In genomic region chr9:110532538-110533291, GRCm38 (mm10) we compare ENCODE assay signal across 8 mouse cellular contexts. TPM values are rescaled to one million over a fixed set of nuclear protein-coding genes. Genes with fewer than 3 reads are reported as not detected.
DNase-seq lines count a peak whose midpoint lies in the region; ATAC-seq and TF ChIP-seq lines count a peak whose summit lies in the region.

Setd2 (plus strand) TSS chr9:110532597.

- DNase-seq in adrenal gland, adult (ENCODE audit: inconsistent age in 2 of 2, low spot score in 1 of 2): peak; percentile 78 to 92
- peak; percentile 20 to 65 for DNase-seq in cerebellum, postnatal 4 days (ENCODE audit: low spot score in 2 of 2)
- DNase-seq in gastrocnemius, adult 8-10 months (ENCODE audit: low spot score in 2 of 2): peak; percentile 28 to 64
- peak; percentile 70 for DNase-seq in hindbrain, postnatal 0 days (ENCODE audit: low spot score)
- peak; percentile 67 to 71 for DNase-seq in left cerebral cortex, adult 2 months (ENCODE audit: extremely low spot score in 1 of 2, low spot score in 2 of 2)
- peak; percentile 76 for DNase-seq in right cerebral cortex, postnatal 25 days
- DNase-seq in urinary bladder, postnatal 4 days (ENCODE audit: low spot score in 2 of 2): peak; percentile 61

- H3K27me3 ChIP-seq in hindbrain, postnatal 0 days (ENCODE audit: insufficient read depth, low read length): no peaks in the 10 kb centered on the region

- no peaks in the 10 kb centered on the region for H3K36me3 ChIP-seq in hindbrain, postnatal 0 days (ENCODE audit: insufficient read depth, low read length)
- no peaks in the 10 kb centered on the region for H3K36me3 ChIP-seq in macrophage (ENCODE audit: inconsistent target)

- peak; percentile 27 for ATAC-seq in hindbrain, postnatal 0 days

- intact Hi-C loops in left cerebral cortex, adult 2 months (cut with DNase I): loop anchor here (1.0 kb wide), 2 partner anchors 56 to 124 kb away; partner anchors contain the start of genes Kif9, Klhl18 and Ptpn23

- H3K9ac ChIP-seq in hindbrain, postnatal 0 days (replicated peaks; ENCODE audit: low read length): peak within 1 kb of the TSS; percentile 96

- peaks cover 48% of the 10 kb centered on the region for H3K79me2 ChIP-seq in macrophage (ENCODE audit: inconsistent target)

- TF ChIP-seq CTCF in hindbrain, postnatal 0 days (IDR thresholded peaks at IDR 0.05; ENCODE audit: low read depth): no peak
- TF ChIP-seq CTCF in left cerebral cortex, adult 2 months (IDR thresholded peaks at IDR 0.05): no peak

- H3K4me1 ChIP-seq in hindbrain, postnatal 0 days (ENCODE audit: insufficient read depth, low read length): peaks cover 14% of the 10 kb centered on the region

- peak within 1 kb of the TSS; percentile 99 for H3K27ac ChIP-seq in hindbrain, postnatal 0 days
- peak within 1 kb of the TSS; percentile 99 for H3K27ac ChIP-seq in left cerebral cortex, adult 2 months
- H3K27ac ChIP-seq in macrophage: peak within 1 kb of the TSS; percentile 27

- peak within 1 kb of the TSS; percentile 91 for H3K4me3 ChIP-seq in hindbrain, postnatal 0 days (ENCODE audit: low read length)
- H3K4me3 ChIP-seq in left cerebral cortex, adult 2 months: peak within 1 kb of the TSS; percentile 99
- peak within 1 kb of the TSS; percentile 73 for H3K4me3 ChIP-seq in macrophage (ENCODE audit: inconsistent target)

- peak within 1 kb of the TSS; percentile 81 for H3K4me2 ChIP-seq in hindbrain, postnatal 0 days (ENCODE audit: low read depth, low read length)

- no peaks in the 10 kb centered on the region for H3K9me3 ChIP-seq in hindbrain, postnatal 0 days (ENCODE audit: low read length)

- WGBS in hindbrain, postnatal 0 days: under 1% methylated on average over 71 of the region's 109 CpGs
- WGBS in macrophage (ENCODE audit: missing documents): under 1% methylated on average over 107 of the region's 109 CpGs

RNA-seq across cellular contexts. Expression of gene Setd2, which starts in this region (rescaled TPM):
- total RNA-seq in gastrocnemius, adult 8-10 months (2022): 10 to 100 TPM; 19.6 to 27.3 (median 25.4) TPM
- total RNA-seq in hindbrain, postnatal 0 days (2014; rRNA removed): 58.9 and 64.9 TPM in 2 replicates
- polyA plus RNA-seq in hindbrain, postnatal 0 days (2015; fragmentation: Nextera tagmentation; extraction: Ambion mirVana): 24.7 and 25.6 TPM in 2 replicates
- 10 to 100 TPM; 64.1 to 71.1 TPM for total RNA-seq in left cerebral cortex, adult 2 months (2021)
- total RNA-seq in macrophage (2018; cell fraction: chromatin; rRNA removed): 100 to 1,000 TPM; 221 to 477 (median 280) TPM
- 10 to 100 TPM; 41.9 to 70.8 (median 57.5) TPM for total RNA-seq in macrophage (2018; cell fraction: cytosol; rRNA removed)
- 100 to 1,000 TPM; 106 to 218 (median 144) TPM for total RNA-seq in macrophage (2018; cell fraction: nucleus; rRNA removed)
- polyA plus RNA-seq in macrophage (2018): 38.1 to 71.6 TPM (median 41.4 TPM) in 3 replicates

Comparison
In these comparisons a context has a peak if more than half of its experiments do, and no peak if none do; other contexts are left out.
1. Peak in every context shown above with its lines: DNase-seq, ATAC-seq, H3K4me3 ChIP-seq and H3K27ac ChIP-seq.
2. H3K27ac ChIP-seq: peak in every context shown above with its lines; median percentile 99 in hindbrain, postnatal 0 days; 99 in left cerebral cortex, adult 2 months; 27 in macrophage.